Mouse (Mus musculus): ENCODE measurements around the gene Ssr4. TPM values are rescaled to one million over a fixed set of nuclear protein-coding genes. Genes with fewer than 3 reads are reported as not detected.

Ssr4 gene
- total and polyA plus RNA-seq, 2 experiments from 2014 or later, result 107 to 167 TPM

DNA sequence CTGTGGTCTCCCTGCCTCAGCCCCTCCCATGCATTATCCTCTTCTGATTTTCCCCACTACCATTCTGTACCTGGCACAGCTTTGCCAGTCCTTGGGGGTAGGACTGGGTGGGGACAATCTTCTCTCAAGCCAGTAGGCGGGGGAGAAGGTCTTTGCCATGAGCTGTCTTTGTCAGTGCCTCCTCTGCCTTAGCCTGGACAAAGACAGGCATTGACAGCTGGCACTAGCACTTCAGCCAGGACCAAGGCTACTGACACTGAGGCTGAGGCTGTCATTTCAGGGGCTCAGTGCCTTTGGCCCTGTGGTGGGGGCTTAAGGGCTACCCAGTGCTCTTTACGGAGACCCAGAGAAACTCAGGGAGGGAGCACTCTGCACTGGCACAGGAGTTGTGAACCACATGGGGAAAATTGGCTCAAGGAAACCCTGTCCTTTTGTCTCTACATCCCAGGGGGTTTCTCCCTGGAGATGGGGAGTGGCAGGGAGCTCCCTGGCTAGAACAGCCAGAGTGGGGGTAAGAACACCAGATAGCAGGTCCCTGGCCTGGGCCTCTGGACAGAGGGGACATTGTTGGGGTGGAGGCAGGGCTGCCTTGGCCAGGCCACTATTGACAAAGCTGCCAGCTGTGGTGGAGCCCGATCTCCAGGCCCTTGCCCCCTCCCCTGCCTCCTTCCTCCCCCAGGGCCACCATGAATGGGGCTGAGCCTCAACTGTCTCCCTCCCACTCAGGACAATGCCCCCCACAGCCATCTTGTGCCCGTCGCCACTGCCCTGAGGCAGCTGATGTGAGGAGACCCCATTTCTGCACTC lies 30.3 kb upstream of the Ssr4 start, which contains the start of gene Plxnb3:
Plxnb3 (plus strand) TSS at position 757 of the 807 bp plus-strand sequence.
- ATAC-seq (peak; percentile 32; the same call in 1 of the 2 replicates), DNase-seq (no peak)
- Histone ChIP-seq H3K36me3 (ENCODE audit: insufficient read depth) (no peaks in the 10 kb centered on the region), H3K4me2 (ENCODE audit: low read depth) (no peak within 1 kb of the TSS), H3K27ac (ENCODE audit: low read depth, low read length) (no peak within 1 kb of the TSS), H3K9ac (no peak within 1 kb of the TSS), H3K9me3 (ENCODE audit: low read length) (no peaks in the 10 kb centered on the region), H3K27me3 (ENCODE audit: insufficient read depth, low read length) (no peaks in the 10 kb centered on the region), H3K4me3 (ENCODE audit: low read depth, low read length) (no peak within 1 kb of the TSS), H3K4me1 (ENCODE audit: insufficient read depth) (no peaks in the 10 kb centered on the region)
- no peak for TF ChIP-seq CTCF (IDR thresholded peaks at IDR 0.05; ENCODE audit: low read depth)
- WGBS, result 67% methylated on average over 5 of the region's 5 CpGs

DNA sequence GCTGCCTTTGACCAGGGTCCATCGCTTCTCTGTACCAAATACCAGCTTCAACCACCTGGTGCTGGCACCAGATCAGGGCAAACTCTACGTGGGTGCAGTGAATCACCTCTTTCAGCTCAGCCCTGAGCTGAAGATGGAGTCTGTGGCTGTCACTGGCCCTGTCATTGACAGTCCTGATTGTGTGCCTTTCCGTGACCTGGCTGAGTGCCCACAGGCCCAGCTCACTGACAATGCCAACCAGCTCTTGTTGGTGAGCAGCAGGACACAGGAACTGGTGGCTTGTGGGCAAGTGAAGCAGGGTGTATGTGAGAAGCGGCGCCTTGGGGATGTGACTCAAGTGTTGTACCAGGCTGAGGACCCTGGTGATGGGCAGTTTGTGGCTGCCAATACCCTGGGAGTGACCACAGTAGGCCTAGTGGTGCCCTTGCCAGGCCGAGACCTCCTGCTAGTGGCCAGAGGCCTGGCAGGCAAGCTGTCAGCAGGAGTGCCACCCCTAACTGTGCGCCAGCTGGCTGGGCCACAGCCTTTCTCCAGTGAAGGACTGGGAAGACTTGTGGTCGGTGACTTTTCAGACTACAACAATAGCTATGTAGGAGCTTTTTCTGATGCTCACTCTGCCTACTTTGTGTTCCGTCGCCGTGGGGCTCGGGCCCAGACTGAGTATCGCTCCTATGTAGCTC lies 28.1 kb upstream of the Ssr4 start:
- Histone ChIP-seq H3K4me2 (ENCODE audit: low read depth) (no peak overlapping the region), H3K9ac (no peak overlapping the region), H3K27me3 (ENCODE audit: insufficient read depth, low read length) (no peaks in the 10 kb centered on the region), H3K4me1 (ENCODE audit: insufficient read depth) (no peaks in the 10 kb centered on the region), H3K4me3 (ENCODE audit: low read depth, low read length) (no peak overlapping the region), H3K27ac (ENCODE audit: low read depth, low read length) (no peak overlapping the region), H3K36me3 (ENCODE audit: insufficient read depth) (no peaks in the 10 kb centered on the region), H3K9me3 (ENCODE audit: low read length) (no peaks in the 10 kb centered on the region)
- no peak for TF ChIP-seq CTCF (IDR thresholded peaks at IDR 0.05; ENCODE audit: low read depth)
- 78% methylated on average over 13 of the region's 13 CpGs for WGBS
- DNase-seq, result no peak
- ATAC-seq, result peak; percentile 34

DNA sequence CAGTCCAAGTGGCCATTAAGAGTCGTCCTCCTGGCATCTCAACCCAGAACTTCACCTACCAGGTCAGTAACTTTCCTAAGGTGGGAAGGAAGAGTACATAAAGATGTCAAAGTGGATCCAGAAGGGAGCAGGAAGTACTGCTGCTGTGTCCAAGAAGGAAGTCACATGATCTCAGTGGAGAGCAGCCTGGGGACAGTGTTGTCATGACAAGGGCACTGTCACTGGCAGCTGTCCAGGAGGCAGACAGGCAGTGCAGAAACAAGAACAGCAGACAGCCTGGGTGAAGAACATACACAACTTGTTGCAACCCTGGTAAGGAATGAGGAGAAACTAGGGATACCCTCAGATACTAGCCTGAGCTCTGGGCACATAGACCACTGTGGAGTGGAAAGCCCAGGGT lies 21.5 kb upstream of the Ssr4 start:
- DNase-seq (no peak), ATAC-seq (no peak)
- Histone ChIP-seq H3K36me3 (ENCODE audit: insufficient read depth) (no peaks in the 10 kb centered on the region), H3K4me2 (ENCODE audit: low read depth) (no peak overlapping the region), H3K4me1 (ENCODE audit: insufficient read depth) (no peaks in the 10 kb centered on the region), H3K27ac (ENCODE audit: low read depth, low read length) (no peak overlapping the region), H3K27me3 (ENCODE audit: insufficient read depth, low read length) (no peaks in the 10 kb centered on the region), H3K9me3 (ENCODE audit: low read length) (no peaks in the 10 kb centered on the region), H3K9ac (no peak overlapping the region), H3K4me3 (ENCODE audit: low read depth, low read length) (no peak overlapping the region)
- 54% methylated on average over 1 of the region's 1 CpGs for WGBS
- TF ChIP-seq CTCF (IDR thresholded peaks at IDR 0.05; ENCODE audit: low read depth), result no peak

DNA sequence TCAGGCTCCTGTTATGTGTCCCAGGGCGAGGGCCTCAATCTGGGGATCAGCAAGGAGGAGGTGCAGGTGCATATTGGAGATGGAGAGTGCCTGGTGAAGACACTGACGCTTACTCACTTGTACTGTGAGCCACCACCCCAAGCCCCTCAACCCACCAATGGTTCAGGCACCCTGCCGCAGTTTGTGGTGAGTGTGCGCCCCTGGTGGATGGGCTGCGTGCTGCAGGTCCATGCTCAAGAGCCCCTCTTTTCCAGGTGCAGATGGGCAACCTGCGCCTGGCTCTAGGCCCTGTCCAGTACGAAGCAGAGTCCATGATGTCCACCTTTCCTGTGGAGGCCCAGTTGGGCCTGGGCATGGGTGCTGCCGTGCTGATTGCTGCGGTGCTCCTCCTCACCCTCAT lies 19.6 kb upstream of the Ssr4 start:
- ATAC-seq (no peak), DNase-seq (no peak)
- Histone ChIP-seq H3K9me3 (ENCODE audit: low read length) (no peaks in the 10 kb centered on the region), H3K4me1 (ENCODE audit: insufficient read depth) (no peaks in the 10 kb centered on the region), H3K27me3 (ENCODE audit: insufficient read depth, low read length) (no peaks in the 10 kb centered on the region), H3K9ac (no peak overlapping the region), H3K4me3 (ENCODE audit: low read depth, low read length) (no peak overlapping the region), H3K27ac (ENCODE audit: low read depth, low read length) (no peak overlapping the region), H3K36me3 (ENCODE audit: insufficient read depth) (no peaks in the 10 kb centered on the region), H3K4me2 (ENCODE audit: low read depth) (no peak overlapping the region)
- peak; percentile 52 for TF ChIP-seq CTCF (IDR thresholded peaks at IDR 0.05; ENCODE audit: low read depth)
- 69% methylated on average over 9 of the region's 9 CpGs for WGBS

GRCm38 (mm10) chrX:73774168-73774760 lies 12.6 kb upstream of the Ssr4 start, which contains the start of gene Srpk3:
TSS of gene Srpk3 (plus strand) at chrX:73774405.
- no peak for TF ChIP-seq CTCF (IDR thresholded peaks at IDR 0.05; ENCODE audit: low read depth)
- 65% methylated on average over 9 of the region's 9 CpGs for WGBS
- no peaks in the 10 kb centered on the region for H3K4me1 ChIP-seq (ENCODE audit: insufficient read depth)
- H3K27ac ChIP-seq (ENCODE audit: low read depth, low read length), result no peak within 1 kb of the TSS
- no peaks in the 10 kb centered on the region for H3K9me3 ChIP-seq (ENCODE audit: low read length)
- DNase-seq, result no peak
- no peak within 1 kb of the TSS for H3K4me3 ChIP-seq (ENCODE audit: low read depth, low read length)
- H3K4me2 ChIP-seq (ENCODE audit: low read depth), result no peak within 1 kb of the TSS
- no peak within 1 kb of the TSS for H3K9ac ChIP-seq
- no peaks in the 10 kb centered on the region for H3K27me3 ChIP-seq (ENCODE audit: insufficient read depth, low read length)
- H3K36me3 ChIP-seq (ENCODE audit: insufficient read depth), result peaks cover 4% of the 10 kb centered on the region; the same call in 1 of the 2 replicates
- ATAC-seq, result 0 out of 2 replicates have a peak, but pooled peaks have one; percentile 14

DNA sequence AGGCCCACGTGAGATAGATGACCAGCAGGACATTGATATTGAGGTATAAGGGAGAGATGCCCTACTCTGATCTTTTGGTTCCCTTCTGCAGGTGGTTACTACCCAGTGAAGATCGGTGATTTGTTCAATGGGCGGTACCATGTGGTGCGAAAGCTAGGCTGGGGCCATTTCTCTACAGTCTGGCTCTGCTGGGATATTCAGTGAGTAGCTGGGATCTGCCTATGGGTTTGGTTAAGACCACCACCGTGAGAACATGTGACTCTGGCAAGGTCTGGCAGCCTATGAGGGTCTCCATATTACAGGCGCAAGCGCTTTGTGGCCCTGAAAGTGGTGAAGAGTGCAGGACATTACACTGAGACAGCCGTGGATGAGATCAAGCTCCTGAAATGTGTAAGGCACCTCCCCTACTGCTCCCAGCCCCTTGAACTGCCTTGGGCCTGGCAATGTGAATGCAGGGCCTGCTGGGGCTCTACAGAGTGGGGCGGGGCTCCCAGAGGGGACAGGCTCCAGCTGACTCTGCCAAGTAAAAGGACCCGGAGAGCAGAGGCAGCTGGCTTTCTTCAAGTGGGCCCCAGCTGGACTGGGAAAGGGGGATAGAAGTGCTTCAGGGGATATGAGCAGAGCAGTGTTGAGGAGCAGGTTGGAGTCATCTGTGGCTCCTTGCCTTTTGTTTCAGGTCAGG lies 11.9 kb upstream of the Ssr4 start:
- DNase-seq, result no peak
- H3K9ac ChIP-seq, result no peak overlapping the region
- H3K4me1 ChIP-seq (ENCODE audit: insufficient read depth), result no peaks in the 10 kb centered on the region
- H3K4me2 ChIP-seq (ENCODE audit: low read depth), result no peak overlapping the region
- H3K36me3 ChIP-seq (ENCODE audit: insufficient read depth), result peaks cover 4% of the 10 kb centered on the region; the same call in 1 of the 2 replicates
- ATAC-seq, result no peak
- no peaks in the 10 kb centered on the region for H3K27me3 ChIP-seq (ENCODE audit: insufficient read depth, low read length)
- WGBS, result 75% methylated on average over 10 of the region's 10 CpGs
- no peak for TF ChIP-seq CTCF (IDR thresholded peaks at IDR 0.05; ENCODE audit: low read depth)
- no peak overlapping the region for H3K27ac ChIP-seq (ENCODE audit: low read depth, low read length)
- H3K4me3 ChIP-seq (ENCODE audit: low read depth, low read length), result no peak overlapping the region
- H3K9me3 ChIP-seq (ENCODE audit: low read length), result no peaks in the 10 kb centered on the region

Measured in forebrain, postnatal 0 days (tissue).